Comparison of ENCODE assay signal across 8 mouse cellular contexts in genomic region chr9:102720567-102721167, GRCm38 (mm10). TPM values are rescaled to one million over a fixed set of nuclear protein-coding genes. Genes with fewer than 3 reads are reported as not detected.
DNase-seq lines count a peak whose midpoint lies in the region; ATAC-seq and TF ChIP-seq lines count a peak whose summit lies in the region.

No protein-coding gene starts in this region.

- no peaks in the 10 kb centered on the region for H3K9me3 ChIP-seq in kidney, postnatal 0 days (replicated peaks; ENCODE audit: low read length)
- no peaks in the 10 kb centered on the region for H3K9me3 ChIP-seq in embryonic facial prominence, embryonic 13.5 days
- no peaks in the 10 kb centered on the region for H3K9me3 ChIP-seq in intestine, embryonic 14.5 days (ENCODE audit: control insufficient read depth, low read length)
- no peaks in the 10 kb centered on the region for H3K9me3 ChIP-seq in midbrain, postnatal 0 days (ENCODE audit: low read length)

- no peak for TF ChIP-seq CTCF in kidney, postnatal 0 days (IDR thresholded peaks at IDR 0.05; ENCODE audit: low read depth)
- no peak for TF ChIP-seq CTCF in midbrain, postnatal 0 days (IDR thresholded peaks at IDR 0.05)

- H3K27ac ChIP-seq in kidney, postnatal 0 days: no peak overlapping the region
- peak overlapping the region; percentile 91 for H3K27ac ChIP-seq in embryonic facial prominence, embryonic 13.5 days
- 0 out of 2 replicates have a peak overlapping the region, but pooled peaks have one; percentile 12 for H3K27ac ChIP-seq in intestine, embryonic 14.5 days (ENCODE audit: low read depth)
- no peak overlapping the region for H3K27ac ChIP-seq in midbrain, postnatal 0 days (ENCODE audit: low read depth, low read length)

- no peaks in the 10 kb centered on the region for H3K27me3 ChIP-seq in kidney, postnatal 0 days (ENCODE audit: insufficient read depth, low read length)
- no peaks in the 10 kb centered on the region for H3K27me3 ChIP-seq in embryonic facial prominence, embryonic 13.5 days
- H3K27me3 ChIP-seq in intestine, embryonic 14.5 days (replicated peaks; ENCODE audit: control insufficient read depth, insufficient read depth, low read length): no peaks in the 10 kb centered on the region
- no peaks in the 10 kb centered on the region for H3K27me3 ChIP-seq in midbrain, postnatal 0 days (ENCODE audit: insufficient read depth, low read length)

- peaks cover 53% of the 10 kb centered on the region for H3K36me3 ChIP-seq in kidney, postnatal 0 days (ENCODE audit: insufficient read depth, low read length)
- peaks cover 59% of the 10 kb centered on the region for H3K36me3 ChIP-seq in embryonic facial prominence, embryonic 13.5 days
- H3K36me3 ChIP-seq in intestine, embryonic 14.5 days (ENCODE audit: control insufficient read depth, insufficient read depth, low read length): peaks cover 57% of the 10 kb centered on the region
- peaks cover 35% of the 10 kb centered on the region for H3K36me3 ChIP-seq in midbrain, postnatal 0 days (ENCODE audit: insufficient read depth, low read length)

- H3K4me1 ChIP-seq in kidney, postnatal 0 days (replicated peaks; ENCODE audit: insufficient read depth, low read length): peaks cover 65% of the 10 kb centered on the region
- peaks cover 78% of the 10 kb centered on the region for H3K4me1 ChIP-seq in embryonic facial prominence, embryonic 13.5 days
- peaks cover 76% of the 10 kb centered on the region for H3K4me1 ChIP-seq in intestine, embryonic 14.5 days (replicated peaks; ENCODE audit: control insufficient read depth, insufficient read depth, low read length)
- peaks cover 29% of the 10 kb centered on the region for H3K4me1 ChIP-seq in midbrain, postnatal 0 days (ENCODE audit: insufficient read depth, low read length)

- ATAC-seq in kidney, postnatal 0 days (replicated peaks; ENCODE audit: low FRiP score, low read depth): no peak
- no peak for ATAC-seq in embryonic facial prominence, embryonic 13.5 days (ENCODE audit: insufficient number of reproducible peaks, insufficient read depth, low FRiP score, low TSS enrichment, low read depth)
- ATAC-seq in intestine, embryonic 14.5 days (replicated peaks; ENCODE audit: low FRiP score, low TSS enrichment, low read depth): no peak
- no peak for ATAC-seq in midbrain, postnatal 0 days (ENCODE audit: low FRiP score)

- peak overlapping the region; percentile 98 for H3K9ac ChIP-seq in kidney, postnatal 0 days (ENCODE audit: low read depth, low read length)
- H3K9ac ChIP-seq in embryonic facial prominence, embryonic 13.5 days: peak overlapping the region; percentile 99
- H3K9ac ChIP-seq in intestine, embryonic 14.5 days (ENCODE audit: low read length): peak overlapping the region; percentile 99
- H3K9ac ChIP-seq in midbrain, postnatal 0 days (replicated peaks; ENCODE audit: low read length, poor library complexity, severe bottlenecking): peak overlapping the region; percentile 98

- WGBS in kidney, postnatal 0 days: 56% methylated on average over 18 of the region's 18 CpGs
- 51% methylated on average over 18 of the region's 18 CpGs for WGBS in embryonic facial prominence, embryonic 13.5 days
- 44% methylated on average over 18 of the region's 18 CpGs for WGBS in intestine, embryonic 14.5 days
- WGBS in midbrain, postnatal 0 days: 42% methylated on average over 18 of the region's 18 CpGs

- peak overlapping the region; percentile 88 for H3K4me2 ChIP-seq in kidney, postnatal 0 days (ENCODE audit: low read length)
- H3K4me2 ChIP-seq in embryonic facial prominence, embryonic 13.5 days: peak overlapping the region; percentile 86
- peak overlapping the region; percentile 89 for H3K4me2 ChIP-seq in intestine, embryonic 14.5 days (ENCODE audit: low read length)
- H3K4me2 ChIP-seq in midbrain, postnatal 0 days (ENCODE audit: low read depth, low read length, poor library complexity, severe bottlenecking): peak overlapping the region; percentile 95

- peak overlapping the region; percentile 96 for H3K4me3 ChIP-seq in kidney, postnatal 0 days (replicated peaks; ENCODE audit: low read depth, low read length)
- peak overlapping the region; percentile 91 for H3K4me3 ChIP-seq in embryonic facial prominence, embryonic 13.5 days
- H3K4me3 ChIP-seq in intestine, embryonic 14.5 days (ENCODE audit: low read depth, low read length): peak overlapping the region; percentile 94
- peak overlapping the region; percentile 93 for H3K4me3 ChIP-seq in midbrain, postnatal 0 days (ENCODE audit: low read depth, low read length)

- no peak for DNase-seq in kidney, postnatal 0 days (ENCODE audit: low spot score)
- DNase-seq in kidney, postnatal 25 days: no peak
- no peak for DNase-seq in intestine, embryonic 14.5 days (ENCODE audit: low spot score)
- DNase-seq in midbrain, postnatal 0 days (ENCODE audit: low spot score): no peak
- no peak for DNase-seq in left cerebral cortex, postnatal 14 days (ENCODE audit: low spot score in 2 of 2)
- no peak for DNase-seq in retina, postnatal 1 day
- no peak for DNase-seq in cerebellum, adult 8-10 months

- intact Hi-C loops in left cerebral cortex, postnatal 14 days (cut with DNase I): no loop called here

RNA-seq across cellular contexts. Expression of gene Amotl2, which starts 4.2 kb away (rescaled TPM):
- polyA plus RNA-seq in kidney, postnatal 0 days (2015; fragmentation: Nextera tagmentation; extraction: Ambion mirVana): 40.8 and 44.3 TPM in 2 replicates
- polyA plus RNA-seq in embryonic facial prominence, embryonic 13.5 days (2015; fragmentation: Nextera tagmentation; extraction: Ambion mirVana): 54.0 and 55.8 TPM in 2 replicates
- 29.3 and 33.6 TPM in 2 replicates for polyA plus RNA-seq in intestine, embryonic 14.5 days (2014; fragmentation: Nextera tagmentation; extraction: Ambion mirVana)
- 125 and 129 TPM in 2 replicates for total RNA-seq in midbrain, postnatal 0 days (2014; rRNA removed)
- 31.5 and 32.5 TPM in 2 replicates for polyA plus RNA-seq in midbrain, postnatal 0 days (2015; fragmentation: Nextera tagmentation; extraction: Ambion mirVana)
- total RNA-seq in left cerebral cortex, postnatal 14 days (2021): 10 to 100 TPM; 16.7 to 19.5 TPM

Comparison
In these comparisons a context has a peak if more than half of its experiments do, and no peak if none do; other contexts are left out.
1. H3K27ac ChIP-seq: peak in embryonic facial prominence, embryonic 13.5 days (single experiment) and intestine, embryonic 14.5 days (single experiment); none in kidney, postnatal 0 days (single experiment) and midbrain, postnatal 0 days (single experiment).
2. Peak in every context shown above with its lines, with median percentiles within 50 percentile points of each other: H3K4me2 ChIP-seq, H3K4me3 ChIP-seq and H3K9ac ChIP-seq.